Mouse (Mus musculus): ENCODE results near the gene Gm17190. TPM values are rescaled to one million over a fixed set of nuclear protein-coding genes. Genes with fewer than 3 reads are reported as not detected.
"Not testable (repeated sequence)": the region's sequence is repeated elsewhere in the genome, so short reads cannot be mapped to it uniquely, and the experiment has no call there.

Gene Gm17190
- polyA plus RNA-seq (2016; fragmentation: Nextera tagmentation; extraction: Ambion mirVana): not detected in 2 replicates

- H3K4me2 ChIP-seq; H3K4me1 ChIP-seq; H3K27me3 ChIP-seq (replicated peaks); ATAC-seq; H3K9me3 ChIP-seq (replicated peaks); H3K9ac ChIP-seq; H3K36me3 ChIP-seq; H3K4me3 ChIP-seq; H3K27ac ChIP-seq: not testable (repeated sequence)
- WGBS (ENCODE audit: insufficient replicate concordance): 60% methylated on average over 1 of the region's 1 CpGs
These were observed at the start of gene Gm17190 for GRCm38 (mm10) chr13:96081754-96082153. TSS of gene Gm17190 (plus strand) at chr13:96082054.

DNA sequence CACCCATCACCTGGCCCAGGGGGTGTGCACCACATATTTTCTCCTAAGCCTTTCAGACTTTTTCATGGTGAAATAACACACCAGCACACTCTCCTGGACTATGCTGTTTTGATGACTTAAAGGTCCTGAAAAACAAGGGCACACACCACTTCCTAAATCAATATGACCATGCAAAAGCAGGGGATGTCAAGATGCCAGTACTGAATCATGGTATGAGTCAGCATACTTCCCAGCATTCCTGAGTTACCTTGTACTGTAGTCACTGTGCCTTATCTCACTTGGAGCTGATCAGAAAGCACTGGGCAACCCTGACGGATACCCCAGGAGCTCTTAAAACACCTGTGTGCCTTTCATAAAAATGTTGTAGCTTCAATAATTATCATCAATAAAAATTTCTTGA is 42.3 kb upstream of the Gm17190 start:
- Histone ChIP-seq H3K9me3 (replicated peaks) (no peaks in the 10 kb centered on the region), H3K4me3 (no peak overlapping the region)
- no peak for ATAC-seq

GRCm38 (mm10) chr13:96040275-96041042 is 41.4 kb upstream of the Gm17190 start:
- no peaks in the 10 kb centered on the region for H3K36me3 ChIP-seq
- no peaks in the 10 kb centered on the region for H3K9me3 ChIP-seq (replicated peaks)
- no peak overlapping the region for H3K4me2 ChIP-seq
- H3K27me3 ChIP-seq (replicated peaks): no peaks in the 10 kb centered on the region
- no peak overlapping the region for H3K4me3 ChIP-seq
- no peak overlapping the region for H3K27ac ChIP-seq
- 64% methylated on average over 11 of the region's 11 CpGs for WGBS (ENCODE audit: insufficient replicate concordance)
- ATAC-seq: no peak
- H3K4me1 ChIP-seq: no peaks in the 10 kb centered on the region
- H3K9ac ChIP-seq: no peak overlapping the region

More for the DNA sequence above, 42.3 kb upstream of the Gm17190 start:
- H3K4me2 ChIP-seq: no peak overlapping the region
- H3K9ac ChIP-seq: no peak overlapping the region
- no peaks in the 10 kb centered on the region for H3K27me3 ChIP-seq (replicated peaks)
- H3K4me1 ChIP-seq: no peaks in the 10 kb centered on the region
- no peak overlapping the region for H3K27ac ChIP-seq
- WGBS (ENCODE audit: insufficient replicate concordance): 40% methylated on average over 1 of the region's 1 CpGs
- no peaks in the 10 kb centered on the region for H3K36me3 ChIP-seq

DNA sequence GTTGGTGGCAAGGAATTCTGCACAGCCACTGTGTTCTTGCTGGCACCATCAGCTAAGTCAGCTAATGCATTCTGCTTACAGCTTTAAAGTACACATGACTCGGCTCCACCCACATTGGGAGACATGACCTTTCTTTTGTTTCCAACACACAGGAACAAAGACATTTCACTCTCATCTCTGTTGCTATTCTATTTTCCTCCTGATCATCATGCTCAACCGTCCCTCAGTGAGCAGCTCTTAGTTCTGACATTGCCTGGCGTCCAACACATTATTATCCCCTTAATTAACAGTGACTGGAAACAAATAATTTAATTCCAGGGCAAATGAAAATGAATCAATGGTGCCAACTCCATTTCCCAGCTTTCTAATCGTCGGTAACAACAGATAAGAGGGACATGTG is 36.5 kb upstream of the Gm17190 start:
- Histone ChIP-seq H3K4me3 (no peak overlapping the region), H3K9me3 (replicated peaks) (no peaks in the 10 kb centered on the region), H3K36me3 (no peaks in the 10 kb centered on the region), H3K9ac (no peak overlapping the region), H3K4me1 (no peaks in the 10 kb centered on the region), H3K27ac (no peak overlapping the region), H3K27me3 (replicated peaks) (no peaks in the 10 kb centered on the region), H3K4me2 (no peak overlapping the region)
- WGBS (ENCODE audit: insufficient replicate concordance): 60% methylated on average over 5 of the region's 5 CpGs
- no peak for ATAC-seq

DNA sequence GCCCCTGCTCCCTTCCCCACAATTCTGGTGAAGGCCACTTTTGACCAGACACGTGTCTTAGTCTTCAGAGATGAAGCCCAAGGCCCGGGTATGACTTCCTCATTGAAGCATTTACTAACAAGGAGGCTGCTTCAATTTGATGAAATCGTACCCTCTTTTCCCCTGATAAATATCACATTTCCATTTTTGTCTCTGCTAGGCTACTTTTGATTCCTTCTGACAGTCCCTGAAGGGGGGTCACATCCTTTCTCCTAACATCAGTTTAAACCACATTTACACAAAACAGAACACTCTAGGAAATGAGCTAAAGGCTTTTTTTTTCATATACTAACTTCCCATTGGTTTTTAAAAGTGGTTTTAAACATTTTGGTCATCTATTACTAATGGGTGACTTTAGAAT is 29.1 kb upstream of the Gm17190 start:
- Histone ChIP-seq H3K4me1 (no peaks in the 10 kb centered on the region), H3K9me3 (replicated peaks) (no peaks in the 10 kb centered on the region), H3K27me3 (replicated peaks) (no peaks in the 10 kb centered on the region), H3K27ac (no peak overlapping the region), H3K9ac (no peak overlapping the region), H3K4me2 (no peak overlapping the region), H3K36me3 (no peaks in the 10 kb centered on the region), H3K4me3 (no peak overlapping the region)
- WGBS (ENCODE audit: insufficient replicate concordance): 44% methylated on average over 3 of the region's 3 CpGs
- ATAC-seq: no peak

DNA sequence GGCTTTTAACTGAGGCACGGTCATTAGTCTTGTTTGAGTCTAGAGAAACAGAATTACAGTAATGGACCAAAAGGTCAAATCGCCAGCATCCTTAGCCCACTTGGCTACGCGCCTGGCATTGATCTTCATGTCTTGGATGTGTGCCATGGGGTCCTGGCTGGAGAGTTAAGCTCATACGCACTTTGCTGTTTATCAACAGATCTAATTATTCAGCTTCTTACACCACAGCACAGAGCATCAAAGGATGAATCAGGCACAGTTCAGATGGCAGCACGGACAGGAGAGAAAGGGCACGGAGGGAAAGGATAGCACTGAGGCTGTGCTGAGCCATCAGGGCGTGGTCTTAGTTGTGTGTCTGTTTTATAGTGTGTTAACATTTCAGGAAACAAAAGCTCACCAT is 8.3 kb upstream of the Gm17190 start:
- H3K9me3 ChIP-seq (replicated peaks): no peaks in the 10 kb centered on the region
- 67% methylated on average over 8 of the region's 8 CpGs for WGBS (ENCODE audit: insufficient replicate concordance)
- no peak overlapping the region for H3K4me2 ChIP-seq
- H3K27me3 ChIP-seq (replicated peaks): no peaks in the 10 kb centered on the region
- no peak overlapping the region for H3K27ac ChIP-seq
- no peak for ATAC-seq
- no peak overlapping the region for H3K4me3 ChIP-seq
- no peak overlapping the region for H3K9ac ChIP-seq
- no peaks in the 10 kb centered on the region for H3K4me1 ChIP-seq
- no peaks in the 10 kb centered on the region for H3K36me3 ChIP-seq

DNA sequence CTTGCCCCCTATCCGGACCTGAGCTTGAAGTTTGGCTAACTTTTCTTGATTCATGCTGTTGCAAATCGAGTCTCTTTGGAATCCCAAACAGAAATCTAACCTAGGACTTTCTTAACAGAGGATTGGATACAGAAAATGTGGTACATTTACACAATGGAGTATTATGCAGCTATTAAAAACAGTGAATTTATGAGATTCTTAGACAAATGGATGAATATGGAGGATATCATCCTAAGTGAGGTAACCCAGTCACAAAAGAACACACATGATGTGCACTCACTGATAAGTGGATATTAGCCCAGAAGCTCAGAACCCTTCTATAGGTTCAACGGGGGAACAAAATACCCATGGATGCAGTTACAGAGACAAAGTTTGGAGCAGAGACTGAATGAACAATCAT is 578 bp upstream of the Gm17190 start, which contains the start of gene Gm20075:
TSS of gene Gm20075 (minus strand) at position 101 of the 400 bp plus-strand sequence.
- 58% methylated on average over 3 of the region's 3 CpGs for WGBS (ENCODE audit: insufficient replicate concordance)
- H3K4me2 ChIP-seq; H3K9ac ChIP-seq; H3K36me3 ChIP-seq; H3K27ac ChIP-seq; H3K4me3 ChIP-seq; H3K27me3 ChIP-seq (replicated peaks); H3K9me3 ChIP-seq (replicated peaks); ATAC-seq; H3K4me1 ChIP-seq: not testable (repeated sequence)

DNA sequence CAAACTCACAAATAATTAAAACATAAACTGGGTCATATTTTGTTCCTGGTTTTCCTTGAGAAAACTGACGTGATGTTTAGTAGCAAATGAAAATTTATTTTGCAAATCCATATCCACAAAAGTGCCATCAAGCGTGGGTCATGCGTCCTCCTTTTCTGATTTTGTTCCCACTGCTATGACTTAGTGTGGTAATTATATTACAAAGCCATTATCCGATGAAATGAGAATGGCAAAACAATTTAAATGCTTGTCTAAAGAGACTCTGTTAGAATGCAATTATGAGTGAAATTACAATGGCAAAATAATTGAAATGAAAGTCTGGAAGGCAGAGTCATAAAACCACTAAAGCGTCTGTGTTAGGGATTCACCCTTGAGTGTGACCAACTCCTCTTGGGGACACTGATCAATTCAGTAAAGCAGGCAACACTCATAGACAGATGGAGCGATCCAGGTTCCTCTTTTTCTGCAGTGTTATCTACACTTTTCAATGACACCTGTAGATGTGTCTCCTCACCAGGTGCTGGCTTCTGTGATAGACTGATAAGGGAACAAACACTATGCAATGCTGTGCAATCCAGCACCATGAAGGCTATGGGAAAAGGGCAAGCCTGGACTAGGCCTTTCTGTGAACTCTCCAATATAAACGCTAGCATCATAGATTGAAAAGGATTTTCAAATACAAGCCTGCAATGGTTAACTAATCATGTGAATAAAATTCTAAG is 3.9 kb downstream of the Gm17190 start:
- no peaks in the 10 kb centered on the region for H3K36me3 ChIP-seq
- H3K27ac ChIP-seq: no peak overlapping the region
- H3K4me1 ChIP-seq: no peaks in the 10 kb centered on the region
- no peaks in the 10 kb centered on the region for H3K27me3 ChIP-seq (replicated peaks)
- 54% methylated on average over 7 of the region's 7 CpGs for WGBS (ENCODE audit: insufficient replicate concordance)
- H3K9ac ChIP-seq: no peak overlapping the region
- H3K4me2 ChIP-seq: no peak overlapping the region
- ATAC-seq: no peak
- no peaks in the 10 kb centered on the region for H3K9me3 ChIP-seq (replicated peaks)
- H3K4me3 ChIP-seq: no peak overlapping the region

DNA sequence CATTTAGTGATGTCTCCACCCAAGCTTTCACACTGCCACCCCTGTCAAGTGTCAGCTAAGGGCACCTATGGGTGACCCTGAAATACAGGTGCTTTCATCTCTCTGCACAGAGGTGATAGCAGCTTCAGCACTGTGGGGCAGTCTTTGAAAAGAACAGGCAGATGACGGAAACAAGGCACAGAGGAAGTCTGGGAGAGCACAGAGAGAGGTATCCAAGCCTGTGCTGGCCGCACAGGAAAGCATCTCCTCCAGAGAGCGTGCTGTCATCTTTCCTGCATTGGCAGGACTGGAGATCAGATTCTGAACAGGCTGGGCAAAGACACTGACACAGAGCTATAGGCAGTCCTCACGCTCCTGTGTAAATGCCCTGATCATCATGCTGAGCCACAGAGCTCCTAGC is 9.1 kb downstream of the Gm17190 start:
- H3K4me3 ChIP-seq: no peak overlapping the region
- H3K27me3 ChIP-seq (replicated peaks): no peaks in the 10 kb centered on the region
- H3K4me1 ChIP-seq: no peaks in the 10 kb centered on the region
- H3K9ac ChIP-seq: no peak overlapping the region
- WGBS (ENCODE audit: insufficient replicate concordance): 39% methylated on average over 4 of the region's 4 CpGs
- no peaks in the 10 kb centered on the region for H3K9me3 ChIP-seq (replicated peaks)
- ATAC-seq: no peak
- H3K4me2 ChIP-seq: no peak overlapping the region
- H3K27ac ChIP-seq: no peak overlapping the region
- no peaks in the 10 kb centered on the region for H3K36me3 ChIP-seq

GRCm38 (mm10) chr13:96106367-96106766 is 24.5 kb downstream of the Gm17190 start:
- H3K4me1 ChIP-seq: no peaks in the 10 kb centered on the region
- 51% methylated on average over 4 of the region's 4 CpGs for WGBS (ENCODE audit: insufficient replicate concordance)
- H3K27ac ChIP-seq: no peak overlapping the region
- no peaks in the 10 kb centered on the region for H3K27me3 ChIP-seq (replicated peaks)
- no peak overlapping the region for H3K4me2 ChIP-seq
- no peaks in the 10 kb centered on the region for H3K36me3 ChIP-seq
- ATAC-seq: no peak
- H3K4me3 ChIP-seq: no peak overlapping the region
- no peaks in the 10 kb centered on the region for H3K9me3 ChIP-seq (replicated peaks)
- no peak overlapping the region for H3K9ac ChIP-seq

- Histone ChIP-seq H3K4me2 (no peak overlapping the region), H3K9me3 (replicated peaks) (no peaks in the 10 kb centered on the region), H3K9ac (no peak overlapping the region), H3K4me3 (no peak overlapping the region), H3K4me1 (no peaks in the 10 kb centered on the region), H3K27me3 (replicated peaks) (no peaks in the 10 kb centered on the region), H3K36me3 (no peaks in the 10 kb centered on the region), H3K27ac (no peak overlapping the region)
- WGBS (ENCODE audit: insufficient replicate concordance): 78% methylated on average over 3 of the region's 3 CpGs
- no peak for ATAC-seq
These were observed 28.9 kb downstream of the Gm17190 start for GRCm38 (mm10) chr13:96110767-96111166.

- Histone ChIP-seq H3K27me3 (replicated peaks) (no peaks in the 10 kb centered on the region), H3K36me3 (no peaks in the 10 kb centered on the region), H3K27ac (no peak overlapping the region), H3K4me1 (no peaks in the 10 kb centered on the region), H3K4me3 (no peak overlapping the region), H3K9me3 (replicated peaks) (no peaks in the 10 kb centered on the region), H3K9ac (no peak overlapping the region), H3K4me2 (no peak overlapping the region)
- 50% methylated on average over 2 of the region's 2 CpGs for WGBS (ENCODE audit: insufficient replicate concordance)
- ATAC-seq: no peak
These were observed 30.9 kb downstream of the Gm17190 start for GRCm38 (mm10) chr13:96112711-96113110.

All from liver, embryonic 12.5 days (tissue).